Mouse (Mus musculus): ENCODE measurements around the gene Nfkbie.
A peak's percentile ranks its signal among the peaks of the same experiment; 100 is the strongest.

- TF ChIP-seq CTCF (conservative IDR thresholded peaks at IDR 0.05; ENCODE audit: low read length) (peak; percentile 71), POU5F1 (IDR thresholded peaks at IDR 0.05; ENCODE audit: borderline replicate concordance, low read length) (no peak), NANOG (IDR thresholded peaks at IDR 0.05; ENCODE audit: borderline replicate concordance, low read length) (no peak)
These were observed 48.8 kb upstream of the Nfkbie start, which contains the start of gene Aars2 for GRCm38 (mm10) chr17:45506700-45507189.
